Mouse (Mus musculus) embryo, embryonic 11 days (tissue): ENCODE measurements around the gene Chchd5.
A peak's percentile ranks its signal among the peaks of the same experiment; 100 is the strongest.

ENCODE experiments used
- DNase-seq: peaks from one replicate; pipeline ENCODE4 v3.0.0-alpha.2; 2015

Gene Chchd5

GRCm38 (mm10) chr2:129152751-129153150, 23.3 kb downstream of the Chchd5 start:
- no peak for DNase-seq

GRCm38 (mm10) chr2:129164815-129165214, 35.3 kb downstream of the Chchd5 start:
- no peak for DNase-seq

GRCm38 (mm10) chr2:129166466-129167463, 37.3 kb downstream of the Chchd5 start:
- DNase-seq: no peak

GRCm38 (mm10) chr2:129173386-129173785, 43.9 kb downstream of the Chchd5 start:
- no peak for DNase-seq

GRCm38 (mm10) chr2:129174474-129174873, 45.0 kb downstream of the Chchd5 start:
- peak; percentile 53 for DNase-seq

GRCm38 (mm10) chr2:129175636-129176035, 46.1 kb downstream of the Chchd5 start:
- DNase-seq: no peak

GRCm38 (mm10) chr2:129176676-129177420, 47.3 kb downstream of the Chchd5 start:
- DNase-seq: no peak

GRCm38 (mm10) chr2:129177661-129178060, 48.2 kb downstream of the Chchd5 start:
- no peak for DNase-seq

- DNase-seq: no peak
Observed at GRCm38 (mm10) chr2:129178182-129178908, 48.8 kb downstream of the Chchd5 start.

GRCm38 (mm10) chr2:129179946-129180853, 50.7 kb downstream of the Chchd5 start:
- no peak for DNase-seq

- no peak for DNase-seq
Observed at GRCm38 (mm10) chr2:129181509-129181908, 52.0 kb downstream of the Chchd5 start.

- no peak for DNase-seq
Observed at GRCm38 (mm10) chr2:129182412-129182811, 52.9 kb downstream of the Chchd5 start.

- no peak for DNase-seq
Observed at GRCm38 (mm10) chr2:129183561-129184031, 54.1 kb downstream of the Chchd5 start.
